ENCODE assay signal across 22 mouse cellular contexts in the genomic region with DNA sequence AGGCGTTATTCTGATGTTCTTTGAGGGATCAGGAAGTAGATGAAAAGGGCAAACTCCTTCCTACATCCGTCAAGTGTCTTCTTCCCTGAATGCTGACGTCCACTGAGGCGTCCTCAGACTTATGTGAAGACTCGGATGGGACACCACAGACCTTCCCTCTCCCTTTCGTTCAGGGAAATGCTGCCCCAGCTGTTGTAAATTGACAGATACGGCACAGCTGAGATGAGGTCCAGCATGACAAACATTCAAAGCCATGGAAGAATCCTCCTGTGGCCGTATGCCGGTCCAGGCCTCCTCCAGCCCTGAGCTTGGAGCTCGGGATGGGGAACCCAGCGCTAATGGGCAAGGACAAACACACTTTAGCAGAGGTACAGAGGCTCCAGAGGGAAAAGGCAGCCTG.
DNase-seq lines count a peak whose midpoint lies in the region; ATAC-seq and TF ChIP-seq lines count a peak whose summit lies in the region.
"Had no signal": no experiment of that assay in that cellular context is flagged by ENCODE, and none has a peak within 500 bp of the region (broad histone marks: within the 10 kb centered on the region; RNA-seq: fewer than 3 reads in every experiment).

No protein-coding gene starts in this region.

- H3K79me2 ChIP-seq in myocyte (ENCODE audit: control insufficient read depth, insufficient read depth): no peaks in the 10 kb centered on the region

- H3K4me1 ChIP-seq in forebrain, embryonic 10.5 days: peaks cover 11% of the 10 kb centered on the region
- H3K4me1 ChIP-seq in forebrain, embryonic 13.5 days: peaks cover 17% of the 10 kb centered on the region
- H3K4me1 ChIP-seq in midbrain, embryonic 11.5 days (ENCODE audit: control insufficient read depth, insufficient read depth, low read length): no peaks in the 10 kb centered on the region
- H3K4me1 ChIP-seq in midbrain, embryonic 10.5 days: peaks cover 10% of the 10 kb centered on the region; the same call in 1 of the 2 replicates
- peaks cover 57% of the 10 kb centered on the region for H3K4me1 ChIP-seq in brown adipose tissue, adult 24 weeks (ENCODE audit: control insufficient read depth, insufficient read depth, insufficient read length, low read length)

- no peak overlapping the region for H3K4me2 ChIP-seq in forebrain, embryonic 13.5 days
- no peak overlapping the region for H3K4me2 ChIP-seq in midbrain, embryonic 11.5 days
- H3K4me2 ChIP-seq in myocyte (ENCODE audit: low read depth): no peak overlapping the region

- 0 out of 2 replicates have a peak overlapping the region, but pooled peaks have one; percentile 3 for H3K27ac ChIP-seq in forebrain, embryonic 10.5 days
- no peak overlapping the region for H3K27ac ChIP-seq in forebrain, embryonic 13.5 days
- H3K27ac ChIP-seq in midbrain, embryonic 11.5 days (ENCODE audit: low read depth, low read length): no peak overlapping the region
- H3K27ac ChIP-seq in midbrain, embryonic 10.5 days (replicated peaks): no peak overlapping the region
- 0 out of 2 replicates have a peak overlapping the region, but pooled peaks have one; percentile 21 for H3K27ac ChIP-seq in brown adipose tissue, adult 24 weeks (replicated peaks; ENCODE audit: low read depth, low read length)

- ATAC-seq in forebrain, embryonic 13.5 days: no peak
- no peak for ATAC-seq in midbrain, embryonic 11.5 days (ENCODE audit: low FRiP score)
- ATAC-seq: CD4-positive, CD25-positive, alpha-beta regulatory T cell, adult 4 months; Patski had no signal

- no peak for DNase-seq in forebrain, embryonic 10.5 days (ENCODE audit: extremely low spot score, low spot score)
- DNase-seq in midbrain, embryonic 11.5 days (ENCODE audit: low spot score, missing footprints): peak; percentile 31
- DNase-seq in midbrain, embryonic 10.5 days (ENCODE audit: low spot score): no peak
- no peak for DNase-seq in lung, postnatal 10 days
- no peak for DNase-seq in kidney, postnatal 25 days
- DNase-seq: adrenal gland, adult 2 months; adrenal gland, adult 8-10 months; adrenal gland, postnatal 10 days; adrenal gland, postnatal 14 days; adrenal gland, postnatal 25 days; adrenal gland, postnatal 36 days; B cell, adult 2 months; cerebellum, adult 11 months; cerebellum, adult 11-12 months; cerebellum, adult 18-20 months had no signal

- peaks cover 83% of the 10 kb centered on the region for H3K36me3 ChIP-seq in forebrain, embryonic 10.5 days (replicated peaks)
- peaks cover 35% of the 10 kb centered on the region for H3K36me3 ChIP-seq in forebrain, embryonic 13.5 days (ENCODE audit: poor library complexity, severe bottlenecking)
- 0 out of 2 replicates have a peak, but pooled peaks cover 2% of the 10 kb centered on the region for H3K36me3 ChIP-seq in midbrain, embryonic 11.5 days (ENCODE audit: control insufficient read depth, insufficient read depth, low read length)
- H3K36me3 ChIP-seq in midbrain, embryonic 10.5 days: peaks cover 30% of the 10 kb centered on the region
- no peaks in the 10 kb centered on the region for H3K36me3 ChIP-seq in myocyte (ENCODE audit: control insufficient read depth, insufficient read depth)

- no peak overlapping the region for H3K9ac ChIP-seq in forebrain, embryonic 13.5 days
- H3K9ac ChIP-seq in midbrain, embryonic 11.5 days (ENCODE audit: low read length): no peak overlapping the region

- no peaks in the 10 kb centered on the region for H3K27me3 ChIP-seq in forebrain, embryonic 10.5 days (ENCODE audit: poor library complexity, severe bottlenecking)
- H3K27me3 ChIP-seq in forebrain, embryonic 13.5 days: no peaks in the 10 kb centered on the region
- no peaks in the 10 kb centered on the region for H3K27me3 ChIP-seq in midbrain, embryonic 11.5 days (ENCODE audit: control insufficient read depth, insufficient read depth, low read length)
- no peaks in the 10 kb centered on the region for H3K27me3 ChIP-seq in midbrain, embryonic 10.5 days (ENCODE audit: low read depth, poor library complexity, severe bottlenecking)
- H3K27me3 ChIP-seq in myocyte (ENCODE audit: control insufficient read depth, insufficient read depth, insufficient read length): no peaks in the 10 kb centered on the region
- H3K27me3 ChIP-seq: CH12.LX, Patski had no signal

- TF ChIP-seq POLR2A in myocyte (IDR thresholded peaks at IDR 0.05; ENCODE audit: insufficient read length, low read depth): no peak

- WGBS in forebrain, embryonic 10.5 days: 93% methylated on average over 11 of the region's 11 CpGs
- 93% methylated on average over 11 of the region's 11 CpGs for WGBS in forebrain, embryonic 13.5 days
- 90% methylated on average over 11 of the region's 11 CpGs for WGBS in midbrain, embryonic 11.5 days
- WGBS in midbrain, embryonic 10.5 days: 95% methylated on average over 11 of the region's 11 CpGs

- H3K4me3 ChIP-seq in forebrain, embryonic 10.5 days: no peak overlapping the region
- H3K4me3 ChIP-seq in forebrain, embryonic 13.5 days: no peak overlapping the region
- H3K4me3 ChIP-seq in midbrain, embryonic 11.5 days (ENCODE audit: low read depth, low read length): no peak overlapping the region
- no peak overlapping the region for H3K4me3 ChIP-seq in midbrain, embryonic 10.5 days
- H3K4me3 ChIP-seq in brown adipose tissue, adult 24 weeks (ENCODE audit: insufficient read depth, low read depth, low read length): no peak overlapping the region
- H3K4me3 ChIP-seq in myocyte: no peak overlapping the region

- no peaks in the 10 kb centered on the region for H3K9me3 ChIP-seq in forebrain, embryonic 10.5 days
- no peaks in the 10 kb centered on the region for H3K9me3 ChIP-seq in forebrain, embryonic 13.5 days (replicated peaks)
- no peaks in the 10 kb centered on the region for H3K9me3 ChIP-seq in midbrain, embryonic 11.5 days (ENCODE audit: control insufficient read depth, low read length)
- no peaks in the 10 kb centered on the region for H3K9me3 ChIP-seq in midbrain, embryonic 10.5 days (replicated peaks)
- H3K9me3 ChIP-seq: G1E had no signal

- no peak overlapping the region for H3ac ChIP-seq in myocyte (ENCODE audit: control insufficient read depth, insufficient read length)

TF ChIP-seq in myocyte, 11 proteins besides CTCF, POLR2A, EP300 and RAD21:
- TF ChIP-seq POLR2AphosphoS2 (IDR thresholded peaks at IDR 0.05; ENCODE audit: insufficient read length, low read depth) (no peak), MAX (IDR thresholded peaks at IDR 0.05; ENCODE audit: low read depth) (no peak), TCF12 (IDR thresholded peaks at IDR 0.05; ENCODE audit: insufficient read depth, poor library complexity, severe bottlenecking) (no peak), SRF (IDR thresholded peaks at IDR 0.05; ENCODE audit: control insufficient read depth, insufficient read length, low read depth) (no peak), E2F4 (IDR thresholded peaks at IDR 0.05; ENCODE audit: insufficient read depth) (no peak), REST (IDR thresholded peaks at IDR 0.05; ENCODE audit: insufficient read depth, insufficient read length) (no peak), MYOD1 (IDR thresholded peaks at IDR 0.05; ENCODE audit: control insufficient read depth in 1 of 3, insufficient read length in 2 of 3, low read depth in 2 of 3) (peak in 2 of 3 experiments; percentile 53 to 64), CEBPB (IDR thresholded peaks at IDR 0.05; ENCODE audit: insufficient read depth, poor library complexity, severe bottlenecking) (no peak), TCF3 (IDR thresholded peaks at IDR 0.05; ENCODE audit: insufficient read length, low read depth) (no peak), USF1 (IDR thresholded peaks at IDR 0.05; ENCODE audit: low read depth) (no peak), MYOG (IDR thresholded peaks at IDR 0.05; ENCODE audit: control insufficient read depth in 1 of 3, insufficient read depth in 1 of 3, insufficient read length in 2 of 3, low read depth in 2 of 3) (peak in 1 of 3 experiments; percentile 29)

Comparison
In these comparisons a context has a peak if more than half of its experiments do, and no peak if none do; other contexts are left out.
1. H3K27ac ChIP-seq: peak in forebrain, embryonic 10.5 days (single experiment) and brown adipose tissue, adult 24 weeks (single experiment); none in forebrain, embryonic 13.5 days (single experiment), midbrain, embryonic 11.5 days (single experiment) and midbrain, embryonic 10.5 days (single experiment).